Mouse (Mus musculus): ENCODE results near the gene Zfp410. TPM values are rescaled to one million over a fixed set of nuclear protein-coding genes. Genes with fewer than 3 reads are reported as not detected.
A peak's percentile ranks its signal among the peaks of the same experiment; 100 is the strongest.

Zfp410 gene
- 46.3 and 56.1 TPM in 2 replicates for polyA plus RNA-seq (2015; fragmentation: Nextera tagmentation; extraction: Ambion mirVana)

DNA sequence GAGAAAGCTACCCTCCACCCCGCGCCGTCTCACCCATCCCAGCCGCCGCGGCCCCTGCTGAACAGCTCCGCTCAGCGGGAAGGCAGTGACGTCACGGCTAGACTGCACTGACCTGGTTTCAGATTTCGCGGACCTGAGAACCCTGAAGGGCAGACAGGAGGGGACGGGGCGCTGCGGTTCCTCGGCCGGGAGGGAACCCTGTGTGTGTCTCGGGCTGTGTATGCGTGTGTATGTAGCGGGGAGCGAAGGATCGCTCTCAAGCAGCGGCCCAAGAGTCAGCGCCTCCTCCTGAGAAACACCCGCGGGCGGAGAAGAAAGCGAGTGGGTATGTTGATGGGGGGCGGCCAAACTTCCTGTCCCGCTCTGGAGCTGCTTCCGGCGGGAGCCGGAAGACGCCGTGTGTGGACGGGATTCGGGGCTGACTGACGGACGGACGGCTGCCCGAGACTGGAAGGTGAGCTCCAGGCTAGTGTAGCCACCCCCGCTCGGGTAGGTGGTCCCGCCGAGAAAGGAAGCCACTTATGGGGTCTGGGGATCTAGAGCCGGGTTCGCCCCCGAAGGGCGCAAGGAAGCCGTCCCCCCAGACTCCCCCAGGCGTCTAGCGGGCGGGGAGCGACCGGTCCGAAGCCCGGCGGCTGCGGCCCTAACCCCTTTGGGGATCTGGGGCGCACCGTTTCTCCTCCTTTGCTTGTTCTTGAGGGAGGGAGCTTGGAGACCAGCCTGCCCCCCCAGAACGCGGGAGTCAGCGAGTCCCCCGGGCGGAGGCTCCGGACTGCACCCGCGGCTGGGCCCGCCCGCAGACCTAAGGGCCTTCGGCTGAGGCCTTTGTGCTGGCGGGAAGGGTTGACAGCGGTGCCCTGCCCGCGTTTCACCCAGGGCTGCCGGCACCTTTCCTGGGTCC lies at the start of gene Zfp410:
Zfp410 (plus strand) TSS at position 132 of the 901 bp plus-strand sequence.
- Histone ChIP-seq H3K27me3 (no peaks in the 10 kb centered on the region), H3K4me2 (peak within 1 kb of the TSS; percentile 84), H3K9ac (peak within 1 kb of the TSS; percentile 98), H3K4me3 (peak within 1 kb of the TSS; percentile 98), H3K9me3 (replicated peaks) (no peaks in the 10 kb centered on the region), H3K27ac (peak within 1 kb of the TSS; percentile 99), H3K36me3 (peaks cover 12% of the 10 kb centered on the region; the same call in 1 of the 2 replicates), H3K4me1 (replicated peaks) (peaks cover 23% of the 10 kb centered on the region)
- peak; percentile 93 for ATAC-seq (replicated peaks; ENCODE audit: insufficient number of reproducible peaks, insufficient read depth, low FRiP score, low read depth)
- under 1% methylated on average over 77 of the region's 77 CpGs for WGBS

DNA sequence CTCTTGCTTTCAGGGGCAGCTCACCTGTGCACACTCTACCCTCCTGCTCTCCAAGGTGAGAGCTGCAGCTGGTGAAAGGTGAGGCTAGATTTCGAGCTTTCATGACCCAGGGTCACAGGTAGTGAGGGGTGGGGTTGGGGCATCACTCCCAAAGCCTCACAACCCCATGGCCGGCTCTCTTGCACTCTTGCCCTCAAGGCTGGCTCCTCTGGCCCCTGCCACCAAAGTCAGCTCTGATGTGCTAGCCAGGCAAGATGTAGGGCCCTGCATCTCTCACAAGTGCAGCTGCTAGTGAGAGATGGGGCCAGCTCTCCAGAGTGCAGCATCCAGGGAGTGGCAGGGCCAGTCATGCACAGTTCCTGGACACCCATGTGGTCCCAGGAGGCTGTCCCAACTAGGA lies 49.4 kb upstream of the Zfp410 start:
- Histone ChIP-seq H3K9ac (no peak overlapping the region), H3K27me3 (no peaks in the 10 kb centered on the region), H3K4me2 (no peak overlapping the region), H3K27ac (no peak overlapping the region), H3K36me3 (no peaks in the 10 kb centered on the region), H3K4me1 (replicated peaks) (no peaks in the 10 kb centered on the region), H3K9me3 (replicated peaks) (no peaks in the 10 kb centered on the region), H3K4me3 (no peak overlapping the region)
- WGBS, result 55% methylated on average over 2 of the region's 2 CpGs
- no peak for ATAC-seq (replicated peaks; ENCODE audit: insufficient number of reproducible peaks, insufficient read depth, low FRiP score, low read depth)

DNA sequence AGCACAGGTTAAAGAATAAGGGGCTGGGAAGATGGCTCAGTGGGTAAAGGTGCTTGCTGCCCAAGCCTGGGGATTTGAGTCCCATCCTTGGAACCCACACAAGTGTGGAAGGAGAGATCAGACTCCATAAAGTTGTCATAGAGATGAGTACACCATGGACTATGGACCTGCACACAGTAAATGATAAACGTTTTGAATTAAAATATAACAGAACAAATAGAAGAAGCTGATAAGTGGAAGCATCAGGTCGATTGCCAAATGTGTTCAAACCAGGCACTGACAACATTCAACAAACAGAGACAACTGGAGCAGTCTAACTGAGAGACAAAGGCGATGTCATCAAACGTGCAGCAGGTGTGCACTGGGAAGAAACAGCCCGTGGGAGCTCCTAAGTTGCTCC lies 43.3 kb upstream of the Zfp410 start:
- Histone ChIP-seq H3K4me2 (no peak overlapping the region), H3K9ac (no peak overlapping the region), H3K27ac (no peak overlapping the region), H3K4me3 (no peak overlapping the region), H3K9me3 (replicated peaks) (no peaks in the 10 kb centered on the region), H3K36me3 (no peaks in the 10 kb centered on the region), H3K27me3 (no peaks in the 10 kb centered on the region), H3K4me1 (replicated peaks) (no peaks in the 10 kb centered on the region)
- no peak for ATAC-seq (replicated peaks; ENCODE audit: insufficient number of reproducible peaks, insufficient read depth, low FRiP score, low read depth)
- WGBS, result 62% methylated on average over 5 of the region's 5 CpGs

DNA sequence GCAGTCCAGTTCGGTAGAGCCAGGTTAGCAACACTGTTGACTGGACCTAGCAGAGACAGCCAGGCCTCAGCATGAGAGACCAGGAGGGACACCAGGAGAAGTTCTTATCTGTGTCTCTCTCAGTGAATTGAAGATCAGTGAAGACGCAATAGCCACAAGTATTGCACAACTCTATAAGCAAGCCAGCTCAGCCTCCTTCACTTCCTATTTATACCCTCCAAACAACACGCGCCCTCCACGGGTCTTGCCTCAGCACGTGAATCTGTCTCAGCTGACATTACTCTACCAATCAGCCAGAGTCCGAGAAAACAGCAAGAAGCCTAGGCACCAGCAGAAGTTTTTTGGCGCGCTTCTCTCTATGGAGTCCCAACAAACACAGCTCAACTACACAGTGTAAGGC lies 41.4 kb upstream of the Zfp410 start:
- ATAC-seq (replicated peaks; ENCODE audit: insufficient number of reproducible peaks, insufficient read depth, low FRiP score, low read depth), result no peak
- H3K4me1 ChIP-seq (replicated peaks), result no peaks in the 10 kb centered on the region
- H3K27me3 ChIP-seq, result no peaks in the 10 kb centered on the region
- H3K9ac ChIP-seq, result no peak overlapping the region
- H3K9me3 ChIP-seq (replicated peaks), result no peaks in the 10 kb centered on the region
- H3K4me2 ChIP-seq, result no peak overlapping the region
- no peak overlapping the region for H3K27ac ChIP-seq
- 86% methylated on average over 9 of the region's 9 CpGs for WGBS
- no peaks in the 10 kb centered on the region for H3K36me3 ChIP-seq
- no peak overlapping the region for H3K4me3 ChIP-seq

DNA sequence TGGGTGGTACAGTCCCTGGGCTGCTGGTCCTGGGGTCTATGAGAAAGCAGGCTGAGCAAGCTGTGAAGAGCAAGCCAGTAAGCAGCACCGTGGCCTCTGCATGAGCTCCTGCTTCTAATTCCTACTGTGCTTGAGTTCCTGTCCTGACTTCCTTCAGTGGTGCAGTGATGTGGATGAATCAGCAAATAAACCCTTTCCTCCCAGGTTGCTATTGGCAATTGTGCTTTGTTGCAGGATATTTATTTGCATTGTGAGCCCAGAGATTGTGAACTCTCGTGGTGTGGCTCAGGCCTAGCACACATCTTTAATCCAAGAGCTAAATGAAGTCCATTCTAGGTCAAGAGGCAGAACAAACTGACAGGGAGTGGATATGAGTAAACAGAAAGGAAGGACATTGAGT lies 40.4 kb upstream of the Zfp410 start:
- Histone ChIP-seq H3K4me2 (no peak overlapping the region), H3K27me3 (no peaks in the 10 kb centered on the region), H3K9ac (no peak overlapping the region), H3K27ac (no peak overlapping the region), H3K4me3 (no peak overlapping the region), H3K4me1 (replicated peaks) (no peaks in the 10 kb centered on the region), H3K9me3 (replicated peaks) (no peaks in the 10 kb centered on the region), H3K36me3 (no peaks in the 10 kb centered on the region)
- no peak for ATAC-seq (replicated peaks; ENCODE audit: insufficient number of reproducible peaks, insufficient read depth, low FRiP score, low read depth)
- WGBS, result 76% methylated on average over 2 of the region's 2 CpGs

DNA sequence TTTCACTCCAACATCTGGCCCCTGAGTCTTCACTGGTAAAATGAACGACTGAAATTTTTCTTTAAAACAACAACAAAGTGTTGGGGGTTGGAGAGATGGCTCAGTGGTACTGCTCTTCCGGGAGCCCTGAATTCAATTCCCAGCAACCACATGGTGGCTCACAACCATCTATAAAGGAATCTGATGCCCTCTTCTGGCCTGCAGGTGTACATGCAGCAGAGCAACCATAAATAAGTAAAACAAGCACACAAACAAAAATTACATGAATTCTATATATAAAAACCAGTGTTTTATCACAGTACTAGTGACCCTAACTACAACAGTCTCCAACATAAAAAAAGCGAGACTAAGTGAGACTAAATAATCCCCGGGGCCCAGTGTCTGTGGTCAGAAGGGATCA lies 39.9 kb upstream of the Zfp410 start:
- Histone ChIP-seq H3K4me3 (no peak overlapping the region), H3K4me1 (replicated peaks) (no peaks in the 10 kb centered on the region), H3K9ac (no peak overlapping the region), H3K4me2 (no peak overlapping the region), H3K27ac (no peak overlapping the region), H3K27me3 (no peaks in the 10 kb centered on the region), H3K36me3 (no peaks in the 10 kb centered on the region), H3K9me3 (replicated peaks) (no peaks in the 10 kb centered on the region)
- ATAC-seq (replicated peaks; ENCODE audit: insufficient number of reproducible peaks, insufficient read depth, low FRiP score, low read depth), result no peak
- WGBS, result 78% methylated on average over 4 of the region's 4 CpGs

DNA sequence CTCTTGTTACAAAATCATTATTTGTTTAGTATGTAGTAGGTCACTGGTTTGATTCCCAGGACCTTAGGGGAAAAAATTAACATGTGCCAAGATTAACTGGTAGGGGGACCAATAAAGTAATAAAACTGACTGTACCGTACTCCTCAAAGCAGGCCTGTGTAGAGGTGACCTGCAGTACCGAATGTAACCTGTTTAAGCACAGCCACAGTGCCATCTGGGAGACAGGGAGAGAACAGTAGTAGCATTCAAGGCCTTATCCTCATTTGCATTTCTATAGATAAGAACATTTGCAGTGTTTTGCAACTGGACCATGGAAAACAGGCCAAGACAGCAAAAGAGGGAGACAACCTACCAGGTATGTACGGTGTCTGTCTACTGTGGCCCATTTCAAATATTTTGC lies 38.8 kb upstream of the Zfp410 start:
- Histone ChIP-seq H3K9me3 (replicated peaks) (no peaks in the 10 kb centered on the region), H3K36me3 (no peaks in the 10 kb centered on the region), H3K4me1 (replicated peaks) (no peaks in the 10 kb centered on the region), H3K4me2 (no peak overlapping the region), H3K4me3 (no peak overlapping the region), H3K27ac (no peak overlapping the region), H3K9ac (no peak overlapping the region), H3K27me3 (no peaks in the 10 kb centered on the region)
- WGBS, result 81% methylated on average over 3 of the region's 3 CpGs
- ATAC-seq (replicated peaks; ENCODE audit: insufficient number of reproducible peaks, insufficient read depth, low FRiP score, low read depth), result no peak

DNA sequence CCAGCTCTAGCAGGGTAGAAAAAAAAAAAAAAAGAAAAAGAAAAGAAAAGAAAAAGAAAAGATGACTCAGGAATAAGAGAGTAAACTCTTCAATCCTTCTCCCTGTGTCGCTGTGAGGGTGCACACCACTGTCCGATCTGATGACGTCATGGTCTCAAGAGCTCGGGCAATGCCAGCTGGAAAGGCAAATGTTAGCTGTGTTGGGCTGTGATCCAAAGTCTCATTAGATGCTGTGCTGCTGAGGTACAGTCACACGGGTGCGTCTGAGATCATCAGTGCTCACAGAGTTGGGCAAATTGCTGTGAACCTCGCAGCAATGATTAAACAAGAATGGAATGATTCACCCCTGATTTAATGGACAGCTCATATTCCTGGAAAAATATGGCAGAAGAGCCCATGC lies 37.8 kb upstream of the Zfp410 start:
- WGBS, result 67% methylated on average over 7 of the region's 7 CpGs
- Histone ChIP-seq H3K27ac (no peak overlapping the region), H3K4me1 (replicated peaks) (no peaks in the 10 kb centered on the region), H3K4me3 (no peak overlapping the region), H3K9ac (no peak overlapping the region), H3K9me3 (replicated peaks) (no peaks in the 10 kb centered on the region), H3K4me2 (no peak overlapping the region), H3K27me3 (no peaks in the 10 kb centered on the region), H3K36me3 (no peaks in the 10 kb centered on the region)
- no peak for ATAC-seq (replicated peaks; ENCODE audit: insufficient number of reproducible peaks, insufficient read depth, low FRiP score, low read depth)

DNA sequence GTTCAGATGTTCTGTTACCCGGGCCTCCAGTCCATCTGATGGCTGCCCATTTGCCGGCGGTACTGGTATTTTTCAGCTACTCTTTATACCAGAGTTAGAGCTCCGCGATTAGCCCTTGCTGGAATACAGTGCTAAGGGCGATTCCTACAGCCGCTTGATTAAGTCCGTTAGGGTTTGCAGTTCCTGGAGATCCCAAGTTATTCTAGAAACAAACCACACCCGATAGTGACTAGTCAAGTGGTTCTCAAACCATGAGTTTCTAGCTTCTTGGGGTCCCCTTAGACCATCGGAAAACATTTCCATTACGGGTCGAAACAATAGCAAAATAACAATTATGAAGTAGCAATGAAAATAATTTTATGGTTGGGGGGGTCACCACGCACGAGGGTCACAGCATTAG lies 32.3 kb upstream of the Zfp410 start:
- ATAC-seq (replicated peaks; ENCODE audit: insufficient number of reproducible peaks, insufficient read depth, low FRiP score, low read depth), result no peak
- no peaks in the 10 kb centered on the region for H3K36me3 ChIP-seq
- no peaks in the 10 kb centered on the region for H3K27me3 ChIP-seq
- peaks cover 10% of the 10 kb centered on the region for H3K4me1 ChIP-seq (replicated peaks)
- peak overlapping the region; percentile 65 for H3K4me2 ChIP-seq
- peak overlapping the region; percentile 55 for H3K4me3 ChIP-seq
- 74% methylated on average over 14 of the region's 14 CpGs for WGBS
- H3K9me3 ChIP-seq (replicated peaks), result no peaks in the 10 kb centered on the region
- peak overlapping the region; percentile 76; the same call in 1 of the 2 replicates for H3K27ac ChIP-seq
- H3K9ac ChIP-seq, result no peak overlapping the region

DNA sequence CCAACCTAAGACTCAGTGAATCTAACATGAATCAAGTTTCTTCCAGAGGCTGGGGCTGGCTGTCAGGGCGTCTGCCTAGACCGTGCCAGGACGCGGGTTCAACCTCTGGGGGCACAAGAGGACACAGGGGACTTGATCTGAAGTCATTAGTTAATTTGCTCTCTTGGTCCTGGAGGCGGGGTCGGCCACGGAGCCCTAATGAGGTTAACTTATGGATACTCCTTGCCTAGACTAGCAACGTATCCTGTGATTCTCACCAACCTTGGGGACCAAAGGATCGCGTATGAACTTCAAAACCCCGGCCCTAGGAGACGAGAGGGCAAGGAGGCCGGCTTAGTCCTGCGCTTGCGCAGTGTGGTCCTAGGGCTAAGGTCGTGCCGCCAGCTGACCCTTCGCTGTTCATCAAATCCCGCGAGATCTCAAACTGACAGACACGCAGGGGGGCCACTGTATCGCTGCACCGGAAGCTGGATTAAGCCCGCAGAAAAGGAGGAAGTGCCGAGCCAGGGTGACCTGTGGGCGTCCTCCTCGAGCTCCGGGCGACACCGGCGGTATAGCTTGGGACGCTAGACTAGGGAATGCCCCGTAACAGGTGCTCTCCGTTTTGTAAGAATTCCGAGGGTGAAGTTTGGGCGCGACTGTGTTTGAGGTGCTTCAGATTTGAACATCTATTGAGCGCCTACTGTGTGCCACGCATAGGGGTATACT lies 31.6 kb upstream of the Zfp410 start, which contains the start of gene Ptgr2:
Ptgr2 (plus strand) TSS at position 348 of the 708 bp plus-strand sequence.
- H3K27ac ChIP-seq, result peak within 1 kb of the TSS; percentile 76
- under 1% methylated on average over 39 of the region's 39 CpGs for WGBS
- peak; percentile 97 for ATAC-seq (replicated peaks; ENCODE audit: insufficient number of reproducible peaks, insufficient read depth, low FRiP score, low read depth)
- H3K27me3 ChIP-seq, result no peaks in the 10 kb centered on the region
- H3K9ac ChIP-seq, result peak within 1 kb of the TSS; percentile 60
- H3K36me3 ChIP-seq, result no peaks in the 10 kb centered on the region
- H3K4me3 ChIP-seq, result peak within 1 kb of the TSS; percentile 55
- no peaks in the 10 kb centered on the region for H3K9me3 ChIP-seq (replicated peaks)
- peak within 1 kb of the TSS; percentile 65 for H3K4me2 ChIP-seq
- peaks cover 10% of the 10 kb centered on the region for H3K4me1 ChIP-seq (replicated peaks)

DNA sequence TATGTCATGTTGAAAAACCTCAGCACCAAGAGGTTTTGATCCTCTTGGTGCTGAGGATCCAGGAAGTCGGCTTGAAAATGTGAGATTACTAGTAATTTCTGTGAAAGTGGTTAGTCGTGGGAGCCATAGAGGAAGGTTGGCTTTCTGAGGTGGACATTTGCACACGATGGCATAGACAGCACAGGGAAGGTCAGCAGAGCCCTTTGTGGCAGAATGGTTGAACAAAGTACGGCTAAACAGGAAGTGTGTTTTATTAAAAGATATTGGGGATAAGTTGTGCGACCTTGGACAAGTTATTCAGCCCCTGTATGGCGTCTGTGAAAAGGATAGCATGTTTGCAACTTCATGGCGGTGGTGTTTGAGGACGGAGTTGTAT lies 31.1 kb upstream of the Zfp410 start:
- WGBS, result 24% methylated on average over 8 of the region's 8 CpGs
- Histone ChIP-seq H3K9ac (peak overlapping the region; percentile 60), H3K9me3 (replicated peaks) (no peaks in the 10 kb centered on the region), H3K4me3 (peak overlapping the region; percentile 55), H3K27ac (peak overlapping the region; percentile 76), H3K4me2 (peak overlapping the region; percentile 65), H3K4me1 (replicated peaks) (peaks cover 10% of the 10 kb centered on the region), H3K27me3 (no peaks in the 10 kb centered on the region), H3K36me3 (no peaks in the 10 kb centered on the region)
- ATAC-seq (replicated peaks; ENCODE audit: insufficient number of reproducible peaks, insufficient read depth, low FRiP score, low read depth), result no peak

Data from heart, embryonic 15.5 days (tissue).